Mouse (Mus musculus): ENCODE results near the gene Gja4. TPM values are rescaled to one million over a fixed set of nuclear protein-coding genes. Genes with fewer than 3 reads are reported as not detected.

Gja4 gene
- polyA plus RNA-seq, 1 experiment from 2014 or later: 16.4 TPM

DNA sequence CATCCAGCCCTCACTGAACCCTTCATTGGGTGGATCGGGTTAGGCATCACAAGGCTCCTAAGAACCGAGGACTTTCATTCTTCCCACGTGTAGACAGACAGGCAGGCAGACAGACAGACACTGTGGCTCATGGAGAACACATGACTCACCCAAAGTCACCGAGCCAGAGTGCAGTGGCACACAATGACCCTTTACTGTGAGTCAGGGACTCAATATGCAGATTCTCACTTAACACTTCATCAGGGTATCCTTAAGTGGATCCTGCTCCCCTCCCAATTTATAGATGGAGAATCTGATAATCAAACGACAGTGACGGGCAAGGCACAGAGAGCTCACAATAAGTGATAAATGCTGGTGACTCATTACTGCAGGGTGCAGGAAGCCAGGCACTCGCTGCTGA lies 13.4 kb upstream of the Gja4 start:
- Histone ChIP-seq H3K9ac (replicated peaks; ENCODE audit: low read depth, low read length) (no peak overlapping the region), H3K9me3 (ENCODE audit: control insufficient read depth, low read length) (no peaks in the 10 kb centered on the region), H3K4me3 (replicated peaks; ENCODE audit: low read length) (no peak overlapping the region), H3K27ac (ENCODE audit: low read length) (no peak overlapping the region), H3K4me2 (ENCODE audit: low read length) (no peak overlapping the region), H3K27me3 (replicated peaks; ENCODE audit: control insufficient read depth, insufficient read depth, low read length) (peaks cover 37% of the 10 kb centered on the region), H3K4me1 (replicated peaks; ENCODE audit: control insufficient read depth, insufficient read depth, low read length) (peaks cover 12% of the 10 kb centered on the region), H3K36me3 (ENCODE audit: control insufficient read depth, insufficient read depth) (no peaks in the 10 kb centered on the region)
- ATAC-seq: no peak
- 74% methylated on average over 7 of the region's 7 CpGs for WGBS

DNA sequence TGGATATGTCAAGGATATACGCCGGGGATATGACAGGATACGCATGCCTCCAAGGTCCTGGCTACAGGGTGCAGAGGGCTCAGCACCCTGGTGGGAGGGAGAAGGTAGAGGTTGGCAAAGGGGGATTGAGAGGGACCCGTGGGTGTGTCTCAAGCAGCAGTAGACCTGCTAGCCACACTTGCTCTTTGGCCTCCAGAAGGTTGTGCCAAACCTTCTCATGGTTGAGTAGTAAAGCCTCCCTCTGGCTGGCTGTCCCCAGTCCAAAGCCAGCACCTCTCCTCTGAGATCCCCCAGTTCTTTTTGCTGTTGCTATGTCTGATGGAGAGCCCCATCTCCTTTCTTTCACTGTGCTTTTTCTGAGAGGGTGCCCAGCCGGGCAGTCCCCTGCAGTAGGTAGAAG lies 11.4 kb upstream of the Gja4 start:
- Histone ChIP-seq H3K36me3 (ENCODE audit: control insufficient read depth, insufficient read depth) (no peaks in the 10 kb centered on the region), H3K27me3 (replicated peaks; ENCODE audit: control insufficient read depth, insufficient read depth, low read length) (peaks cover 23% of the 10 kb centered on the region), H3K9ac (replicated peaks; ENCODE audit: low read depth, low read length) (no peak overlapping the region), H3K27ac (ENCODE audit: low read length) (no peak overlapping the region), H3K9me3 (ENCODE audit: control insufficient read depth, low read length) (no peaks in the 10 kb centered on the region), H3K4me2 (ENCODE audit: low read length) (no peak overlapping the region), H3K4me3 (replicated peaks; ENCODE audit: low read length) (no peak overlapping the region), H3K4me1 (replicated peaks; ENCODE audit: control insufficient read depth, insufficient read depth, low read length) (peaks cover 8% of the 10 kb centered on the region)
- 91% methylated on average over 5 of the region's 5 CpGs for WGBS
- no peak for ATAC-seq

DNA sequence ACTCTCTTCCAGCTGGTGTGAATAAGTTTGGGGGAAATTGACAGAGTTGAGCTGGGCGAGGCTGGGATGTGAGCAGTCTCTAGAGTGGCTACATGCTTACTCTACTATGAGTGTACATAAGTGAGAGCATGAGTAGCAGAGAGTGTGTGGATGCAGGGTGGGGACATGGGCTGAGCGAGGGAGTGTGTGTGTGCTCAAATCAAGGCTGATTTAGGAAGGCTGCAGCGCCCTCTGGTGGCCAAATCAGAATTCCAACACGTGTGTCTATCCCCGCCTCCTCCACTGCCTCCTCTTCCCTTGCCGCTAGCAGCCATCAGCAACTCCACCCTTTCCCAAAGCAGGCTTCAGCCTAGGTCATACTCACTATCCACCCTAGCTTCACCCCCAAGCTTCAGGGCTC lies 10.9 kb upstream of the Gja4 start:
- H3K4me1 ChIP-seq (replicated peaks; ENCODE audit: control insufficient read depth, insufficient read depth, low read length): peaks cover 5% of the 10 kb centered on the region; the same call in 1 of the 2 replicates
- peaks cover 18% of the 10 kb centered on the region for H3K27me3 ChIP-seq (replicated peaks; ENCODE audit: control insufficient read depth, insufficient read depth, low read length)
- no peak overlapping the region for H3K9ac ChIP-seq (replicated peaks; ENCODE audit: low read depth, low read length)
- ATAC-seq: peak; percentile 74
- H3K4me3 ChIP-seq (replicated peaks; ENCODE audit: low read length): no peak overlapping the region
- 5% methylated on average over 6 of the region's 6 CpGs for WGBS
- no peaks in the 10 kb centered on the region for H3K36me3 ChIP-seq (ENCODE audit: control insufficient read depth, insufficient read depth)
- H3K27ac ChIP-seq (ENCODE audit: low read length): no peak overlapping the region
- no peaks in the 10 kb centered on the region for H3K9me3 ChIP-seq (ENCODE audit: control insufficient read depth, low read length)
- no peak overlapping the region for H3K4me2 ChIP-seq (ENCODE audit: low read length)

DNA sequence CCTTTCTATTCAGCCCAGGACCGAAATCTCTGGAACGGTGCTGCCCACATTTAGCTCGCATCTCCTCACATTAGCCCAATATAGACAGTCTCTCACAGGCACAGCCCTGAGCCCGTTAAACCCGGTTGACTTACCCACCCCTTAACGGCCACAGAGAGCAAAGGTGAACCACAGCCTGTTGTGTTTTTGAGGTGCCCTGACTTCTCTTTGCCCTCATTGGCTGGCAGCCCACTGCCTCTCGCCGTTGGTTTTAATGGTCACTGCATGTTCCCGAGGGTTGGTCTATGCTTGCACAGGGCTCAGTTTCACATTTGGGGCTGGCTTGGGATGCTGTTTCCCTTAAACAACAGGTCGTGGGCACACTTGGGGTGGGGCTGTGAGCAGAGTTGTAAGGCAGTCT lies 10.5 kb upstream of the Gja4 start:
- H3K4me3 ChIP-seq (replicated peaks; ENCODE audit: low read length): no peak overlapping the region
- H3K27ac ChIP-seq (ENCODE audit: low read length): no peak overlapping the region
- no peaks in the 10 kb centered on the region for H3K9me3 ChIP-seq (ENCODE audit: control insufficient read depth, low read length)
- no peak for ATAC-seq
- peaks cover under 1% of the 10 kb centered on the region; the same call in 1 of the 2 replicates for H3K4me1 ChIP-seq (replicated peaks; ENCODE audit: control insufficient read depth, insufficient read depth, low read length)
- no peaks in the 10 kb centered on the region for H3K36me3 ChIP-seq (ENCODE audit: control insufficient read depth, insufficient read depth)
- no peak overlapping the region for H3K4me2 ChIP-seq (ENCODE audit: low read length)
- peaks cover 14% of the 10 kb centered on the region for H3K27me3 ChIP-seq (replicated peaks; ENCODE audit: control insufficient read depth, insufficient read depth, low read length)
- no peak overlapping the region for H3K9ac ChIP-seq (replicated peaks; ENCODE audit: low read depth, low read length)
- 81% methylated on average over 10 of the region's 10 CpGs for WGBS

DNA sequence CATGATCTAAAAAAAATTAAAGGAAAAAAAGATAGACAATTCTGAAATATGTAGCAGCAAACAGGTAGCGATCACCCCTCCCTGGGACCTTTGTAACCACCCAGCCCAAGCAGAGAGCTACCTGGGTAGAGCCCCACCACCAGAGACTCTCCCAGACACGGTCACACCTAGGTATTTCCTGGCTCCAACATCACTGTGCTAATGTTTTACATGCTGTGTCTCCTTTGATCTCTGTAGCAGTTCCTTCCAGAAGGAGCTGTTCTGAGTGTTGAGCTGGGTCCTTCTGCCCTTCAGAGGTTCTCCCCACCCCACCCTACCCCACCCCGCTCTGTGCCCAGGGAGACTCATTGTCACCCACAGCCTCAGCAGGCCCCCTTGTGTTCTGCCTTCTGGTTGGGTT lies 9.8 kb upstream of the Gja4 start:
- Histone ChIP-seq H3K9me3 (ENCODE audit: control insufficient read depth, low read length) (no peaks in the 10 kb centered on the region), H3K9ac (replicated peaks; ENCODE audit: low read depth, low read length) (no peak overlapping the region), H3K4me1 (replicated peaks; ENCODE audit: control insufficient read depth, insufficient read depth, low read length) (no peaks in the 10 kb centered on the region), H3K27me3 (replicated peaks; ENCODE audit: control insufficient read depth, insufficient read depth, low read length) (peaks cover 14% of the 10 kb centered on the region), H3K27ac (ENCODE audit: low read length) (no peak overlapping the region), H3K4me2 (ENCODE audit: low read length) (no peak overlapping the region), H3K4me3 (replicated peaks; ENCODE audit: low read length) (no peak overlapping the region), H3K36me3 (ENCODE audit: control insufficient read depth, insufficient read depth) (no peaks in the 10 kb centered on the region)
- WGBS: 88% methylated on average over 3 of the region's 3 CpGs
- ATAC-seq: no peak

DNA sequence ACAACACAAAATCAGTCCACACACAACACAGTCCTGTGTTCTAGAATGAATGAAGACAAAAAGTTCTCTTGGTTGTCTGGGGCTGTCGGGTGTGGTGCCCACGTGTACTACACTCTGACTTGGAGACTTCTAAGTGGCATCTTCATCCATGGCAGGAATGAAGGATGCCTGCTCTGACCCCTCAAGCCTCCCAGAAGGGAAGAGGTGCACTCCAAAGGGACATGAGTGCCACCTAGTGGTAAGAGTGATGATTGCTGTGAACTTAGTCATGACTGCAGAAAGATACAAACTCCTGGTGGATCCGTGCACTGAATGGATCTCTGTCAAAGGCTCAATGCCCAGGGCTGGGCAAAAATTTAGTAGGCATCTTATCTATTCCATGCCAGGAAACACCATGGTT lies 5.8 kb upstream of the Gja4 start:
- Histone ChIP-seq H3K4me1 (replicated peaks; ENCODE audit: control insufficient read depth, insufficient read depth, low read length) (no peaks in the 10 kb centered on the region), H3K36me3 (ENCODE audit: control insufficient read depth, insufficient read depth) (no peaks in the 10 kb centered on the region), H3K4me2 (ENCODE audit: low read length) (no peak overlapping the region), H3K27ac (ENCODE audit: low read length) (no peak overlapping the region), H3K27me3 (replicated peaks; ENCODE audit: control insufficient read depth, insufficient read depth, low read length) (no peaks in the 10 kb centered on the region), H3K4me3 (replicated peaks; ENCODE audit: low read length) (no peak overlapping the region), H3K9me3 (ENCODE audit: control insufficient read depth, low read length) (no peaks in the 10 kb centered on the region), H3K9ac (replicated peaks; ENCODE audit: low read depth, low read length) (no peak overlapping the region)
- 4% methylated on average over 3 of the region's 3 CpGs for WGBS
- no peak for ATAC-seq

DNA sequence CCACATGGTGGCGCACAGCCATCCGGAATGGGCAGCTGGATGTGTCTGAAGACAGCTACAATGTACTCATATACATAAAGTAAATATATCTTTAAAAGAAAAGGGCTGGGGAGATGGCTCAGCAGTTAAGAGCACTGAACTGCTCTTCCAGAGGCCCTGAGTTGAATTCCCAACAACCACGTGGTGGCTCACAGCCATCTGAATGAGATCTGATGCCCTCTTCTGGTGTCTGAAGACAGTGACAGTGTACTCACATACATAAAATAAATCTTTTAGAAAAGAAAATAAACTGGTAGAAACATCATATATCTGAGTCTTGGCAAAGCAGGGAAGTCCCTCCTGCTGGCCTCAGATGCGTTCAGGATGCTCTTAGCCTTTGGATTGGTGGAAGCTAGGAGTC lies 3.3 kb upstream of the Gja4 start:
- Histone ChIP-seq H3K9me3 (ENCODE audit: control insufficient read depth, low read length) (no peaks in the 10 kb centered on the region), H3K4me1 (replicated peaks; ENCODE audit: control insufficient read depth, insufficient read depth, low read length) (peaks cover 6% of the 10 kb centered on the region; the same call in 1 of the 2 replicates), H3K36me3 (ENCODE audit: control insufficient read depth, insufficient read depth) (no peaks in the 10 kb centered on the region), H3K9ac (replicated peaks; ENCODE audit: low read depth, low read length) (no peak overlapping the region), H3K4me2 (ENCODE audit: low read length) (no peak overlapping the region), H3K27ac (ENCODE audit: low read length) (no peak overlapping the region), H3K27me3 (replicated peaks; ENCODE audit: control insufficient read depth, insufficient read depth, low read length) (no peaks in the 10 kb centered on the region; the same call in 1 of the 2 replicates), H3K4me3 (replicated peaks; ENCODE audit: low read length) (no peak overlapping the region)
- WGBS: 51% methylated on average over 4 of the region's 4 CpGs
- no peak for ATAC-seq

DNA sequence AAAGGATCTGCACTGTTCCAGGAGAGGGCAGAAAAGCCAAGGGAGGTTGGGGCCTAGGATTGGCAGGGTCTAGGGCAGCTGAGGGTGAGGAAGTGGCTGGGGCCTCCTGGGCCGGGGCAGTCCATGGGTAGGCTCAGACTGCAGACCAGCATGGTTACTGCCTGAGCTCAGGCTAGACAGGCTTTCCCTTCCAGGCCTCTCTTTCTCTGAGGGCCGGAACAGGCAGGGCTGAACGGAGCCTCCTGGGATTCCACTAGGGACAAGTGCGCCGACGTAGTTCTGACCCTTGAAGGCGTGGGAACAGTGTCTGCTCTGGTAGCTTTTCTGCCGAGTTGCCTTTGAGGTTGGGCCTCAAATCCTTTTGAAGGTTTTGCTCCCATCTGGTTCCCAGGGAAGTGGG lies 1.9 kb upstream of the Gja4 start:
- Histone ChIP-seq H3K9ac (replicated peaks; ENCODE audit: low read depth, low read length) (no peak overlapping the region), H3K36me3 (ENCODE audit: control insufficient read depth, insufficient read depth) (no peaks in the 10 kb centered on the region), H3K27ac (ENCODE audit: low read length) (no peak overlapping the region), H3K9me3 (ENCODE audit: control insufficient read depth, low read length) (no peaks in the 10 kb centered on the region), H3K4me3 (replicated peaks; ENCODE audit: low read length) (no peak overlapping the region), H3K27me3 (replicated peaks; ENCODE audit: control insufficient read depth, insufficient read depth, low read length) (no peaks in the 10 kb centered on the region; the same call in 1 of the 2 replicates), H3K4me2 (ENCODE audit: low read length) (no peak overlapping the region), H3K4me1 (replicated peaks; ENCODE audit: control insufficient read depth, insufficient read depth, low read length) (peaks cover 6% of the 10 kb centered on the region; the same call in 1 of the 2 replicates)
- WGBS: 80% methylated on average over 6 of the region's 8 CpGs
- no peak for ATAC-seq

DNA sequence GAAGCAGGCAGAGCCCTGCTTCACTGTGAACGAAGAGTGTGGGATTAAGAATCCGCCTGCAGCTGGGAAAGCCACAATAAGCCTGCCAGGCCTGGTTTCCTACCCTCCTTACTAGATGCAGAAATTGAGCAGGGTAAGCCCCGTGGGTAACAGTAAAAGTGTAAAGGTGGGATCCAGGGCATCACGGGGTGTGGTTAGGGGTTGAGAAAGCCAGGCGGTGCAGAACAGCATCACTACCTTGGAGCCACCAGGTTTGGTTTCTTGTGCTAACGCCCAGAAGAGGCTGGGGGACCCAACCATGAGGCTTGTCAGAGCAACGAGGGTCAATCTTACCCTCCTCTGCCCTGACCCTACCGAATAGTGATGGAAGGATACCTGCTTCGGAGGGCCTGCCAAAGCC lies 746 bp upstream of the Gja4 start:
- H3K9me3 ChIP-seq (ENCODE audit: control insufficient read depth, low read length): no peaks in the 10 kb centered on the region
- no peak for ATAC-seq
- peaks cover 6% of the 10 kb centered on the region; the same call in 1 of the 2 replicates for H3K4me1 ChIP-seq (replicated peaks; ENCODE audit: control insufficient read depth, insufficient read depth, low read length)
- 48% methylated on average over 9 of the region's 9 CpGs for WGBS
- no peak overlapping the region for H3K27ac ChIP-seq (ENCODE audit: low read length)
- no peaks in the 10 kb centered on the region; the same call in 1 of the 2 replicates for H3K27me3 ChIP-seq (replicated peaks; ENCODE audit: control insufficient read depth, insufficient read depth, low read length)
- no peak overlapping the region; the same call in 1 of the 2 replicates for H3K4me2 ChIP-seq (ENCODE audit: low read length)
- no peaks in the 10 kb centered on the region for H3K36me3 ChIP-seq (ENCODE audit: control insufficient read depth, insufficient read depth)
- no peak overlapping the region for H3K4me3 ChIP-seq (replicated peaks; ENCODE audit: low read length)
- H3K9ac ChIP-seq (replicated peaks; ENCODE audit: low read depth, low read length): peak overlapping the region; percentile 63

DNA sequence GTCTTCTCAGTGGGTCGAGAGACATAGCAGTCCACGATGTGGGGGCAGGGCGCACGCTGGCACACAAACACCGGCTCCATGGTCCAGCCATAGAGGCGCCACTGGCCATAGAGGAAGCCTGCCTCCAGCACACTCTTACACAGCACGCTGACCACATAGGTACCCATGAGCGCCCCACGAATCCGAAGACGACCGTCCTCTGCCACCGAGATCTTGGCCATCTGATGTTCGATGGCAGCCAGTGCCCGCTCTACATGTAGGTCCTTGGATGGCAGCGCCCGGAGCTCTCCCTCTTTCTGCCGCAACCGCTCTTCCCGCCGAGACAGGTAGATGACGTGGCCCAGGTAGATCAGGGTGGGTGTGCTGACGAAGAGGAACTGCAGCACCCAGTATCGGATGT lies 1.5 kb downstream of the Gja4 start:
- Histone ChIP-seq H3K9ac (replicated peaks; ENCODE audit: low read depth, low read length) (no peak overlapping the region), H3K4me2 (ENCODE audit: low read length) (no peak overlapping the region), H3K4me1 (replicated peaks; ENCODE audit: control insufficient read depth, insufficient read depth, low read length) (peaks cover 6% of the 10 kb centered on the region; the same call in 1 of the 2 replicates), H3K36me3 (ENCODE audit: control insufficient read depth, insufficient read depth) (no peaks in the 10 kb centered on the region), H3K9me3 (ENCODE audit: control insufficient read depth, low read length) (no peaks in the 10 kb centered on the region), H3K27me3 (replicated peaks; ENCODE audit: control insufficient read depth, insufficient read depth, low read length) (no peaks in the 10 kb centered on the region; the same call in 1 of the 2 replicates), H3K27ac (ENCODE audit: low read length) (no peak overlapping the region), H3K4me3 (replicated peaks; ENCODE audit: low read length) (no peak overlapping the region)
- no peak for ATAC-seq
- 64% methylated on average over 24 of the region's 24 CpGs for WGBS
